Mouse (Mus musculus) frontal cortex, adult 2 months (tissue): Measurements from ENCODE around the gene Lin37. TPM values are rescaled to one million over a fixed set of nuclear protein-coding genes. Genes with fewer than 3 reads are reported as not detected.

Experiments
- DNase-seq, 2 experiments: peaks; one replicate each; pipeline ENCODE4 v3.0.0; 2022; ENCODE audit warnings: low spot score in 1 of 2; ENCODE audit errors: extremely low spot score in 1 of 2
- polyA plus RNA-seq: library from polyadenylated mRNA; depleted of rRNA; stranded (reverse); fragments of >200 nt; gene quantifications from 2 replicates; pipeline ENCODE4 v1.2.3, GENCODE M21; 2012; rRNA removed

The Lin37 gene
- polyA plus RNA-seq, 1 experiment, result 64.1 TPM

- DNase-seq, result no peak
Observed at GRCm38 (mm10) chr7:30518325-30518724, 41.3 kb downstream of the Lin37 start.

GRCm38 (mm10) chr7:30515003-30515760 lies 44.5 kb downstream of the Lin37 start:
- DNase-seq, result no peak

GRCm38 (mm10) chr7:30508061-30508460 lies 51.6 kb downstream of the Lin37 start:
- DNase-seq, result no peak

Other genes starting within 250 kb of the Lin37 start
- 27.6 and 29.9 TPM in 2 replicates for gene Syne4, start 245.0 kb downstream of the Lin37 start, polyA plus RNA-seq
- 0.34 and 0.66 TPM in 2 replicates for gene E130208F15Rik, start 238.1 kb downstream of the Lin37 start, polyA plus RNA-seq
- gene Sdhaf1, start 235.9 kb downstream of the Lin37 start, polyA plus RNA-seq, result 16.9 and 19.2 TPM in 2 replicates
- 19.8 and 22.2 TPM in 2 replicates for gene Lrfn3, start 197.1 kb downstream of the Lin37 start, polyA plus RNA-seq
- 73.2 and 80.4 TPM in 2 replicates for gene Tyrobp, start 146.1 kb downstream of the Lin37 start, polyA plus RNA-seq
- gene Hcst, start 140.0 kb downstream of the Lin37 start, polyA plus RNA-seq, result 1.5 and 2.2 TPM in 2 replicates
- 5.4 and 6.4 TPM in 2 replicates for gene Nfkbid, start 138.1 kb downstream of the Lin37 start, polyA plus RNA-seq
- gene Aplp1, start 114.3 kb downstream of the Lin37 start, polyA plus RNA-seq, result 940 and 960 TPM in 2 replicates
- gene Kirrel2, start 102.1 kb downstream of the Lin37 start, polyA plus RNA-seq, result 3.7 and 7.1 TPM in 2 replicates
- gene Nphs1, start 101.5 kb downstream of the Lin37 start, polyA plus RNA-seq, result 1.2 and 1.6 TPM in 2 replicates
- gene Prodh2, start 66.2 kb downstream of the Lin37 start, polyA plus RNA-seq, result 0.18 and 0.19 TPM in 2 replicates
- 172 and 192 TPM in 2 replicates for gene Arhgap33, start 24.8 kb downstream of the Lin37 start, polyA plus RNA-seq
- gene Hspb6, start 7.7 kb downstream of the Lin37 start, polyA plus RNA-seq, result 9.3 and 10.7 TPM in 2 replicates
- gene Proser3, start 7.5 kb downstream of the Lin37 start, polyA plus RNA-seq, result 7.3 and 8.3 TPM in 2 replicates
- 125 and 131 TPM in 2 replicates for gene U2af1l4, start 3.5 kb upstream of the Lin37 start, polyA plus RNA-seq
- 8.2 and 9.4 TPM in 2 replicates for gene Gm49396, start 3.5 kb upstream of the Lin37 start, polyA plus RNA-seq
- gene Psenen, start 3.8 kb upstream of the Lin37 start, polyA plus RNA-seq, result 114 and 133 TPM in 2 replicates
- gene Igflr1, start 5.6 kb upstream of the Lin37 start, polyA plus RNA-seq, result 6.2 and 7.9 TPM in 2 replicates
- 42.2 and 45.9 TPM in 2 replicates for gene Kmt2b, start 28.9 kb upstream of the Lin37 start, polyA plus RNA-seq
- gene Zbtb32, start 39.1 kb upstream of the Lin37 start, polyA plus RNA-seq, result 0.04 TPM in 1 of 2 replicates, not detected in the other
- gene Upk1a, start 53.0 kb upstream of the Lin37 start, polyA plus RNA-seq, result 1.7 and 2.3 TPM in 2 replicates
- gene Cox6b1, start 66.3 kb upstream of the Lin37 start, polyA plus RNA-seq, result 893 and 1,127 TPM in 2 replicates
- not detected in 2 replicates for gene Etv2, start 76.0 kb upstream of the Lin37 start, polyA plus RNA-seq
- gene Rbm42, start 90.5 kb upstream of the Lin37 start, polyA plus RNA-seq, result 59.7 and 66.4 TPM in 2 replicates
- gene Haus5, start 105.2 kb upstream of the Lin37 start, polyA plus RNA-seq, result 11.8 and 13.0 TPM in 2 replicates
- not detected in 2 replicates for gene Pmis2, start 111.8 kb upstream of the Lin37 start, polyA plus RNA-seq
- gene 2200002J24Rik, start 139.1 kb upstream of the Lin37 start, polyA plus RNA-seq, result not detected in 2 replicates
- 0.65 and 0.82 TPM in 2 replicates for gene Atp4a, start 152.4 kb upstream of the Lin37 start, polyA plus RNA-seq
- gene Tmem147, start 169.7 kb upstream of the Lin37 start, polyA plus RNA-seq, result 167 and 185 TPM in 2 replicates
- gene Gapdhs, start 183.8 kb upstream of the Lin37 start, polyA plus RNA-seq, result not detected in 2 replicates
- gene Sbsn, start 191.6 kb upstream of the Lin37 start, polyA plus RNA-seq, result 14.6 and 15.1 TPM in 2 replicates
- gene Dmkn, start 203.9 kb upstream of the Lin37 start, polyA plus RNA-seq, result 4.5 and 8.2 TPM in 2 replicates
- not detected in 2 replicates for gene Krtdap, start 228.1 kb upstream of the Lin37 start, polyA plus RNA-seq